Mouse (Mus musculus): ENCODE results near the gene Ube2r2.
A peak's percentile ranks its signal among the peaks of the same experiment; 100 is the strongest.

Ube2r2 gene

GRCm38 (mm10) chr4:41118706-41119292 is 16.7 kb upstream of the Ube2r2 start:
- DNase-seq: peak; percentile 64 to 72

- DNase-seq: peak; percentile 98 to 99
Observed at GRCm38 (mm10) chr4:41124180-41124951, 11.2 kb upstream of the Ube2r2 start, which contains the start of gene Nol6. TSS of gene Nol6 (minus strand) at chr4:41124455.

- peak in 1 of 2 experiments; percentile 75 for DNase-seq
Observed at GRCm38 (mm10) chr4:41129406-41129805, 6.1 kb upstream of the Ube2r2 start.

- no peak for DNase-seq
Observed at GRCm38 (mm10) chr4:41129836-41130235, 5.7 kb upstream of the Ube2r2 start.

- DNase-seq: no peak
Observed at GRCm38 (mm10) chr4:41132471-41132870, 3.1 kb upstream of the Ube2r2 start.

GRCm38 (mm10) chr4:41133529-41134291 is 1.8 kb upstream of the Ube2r2 start:
- DNase-seq: no peak

- peak; percentile 82 to 89 for DNase-seq
Observed at GRCm38 (mm10) chr4:41134935-41135710, 420 bp upstream of the Ube2r2 start.

- DNase-seq: peak in 1 of 2 experiments; percentile 53
Observed at GRCm38 (mm10) chr4:41136454-41136805, 887 bp downstream of the Ube2r2 start.

GRCm38 (mm10) chr4:41136811-41137210 is 1.3 kb downstream of the Ube2r2 start:
- no peak for DNase-seq

GRCm38 (mm10) chr4:41140174-41140875 is 4.8 kb downstream of the Ube2r2 start:
- no peak for DNase-seq

GRCm38 (mm10) chr4:41142601-41143000 is 7.1 kb downstream of the Ube2r2 start:
- DNase-seq: no peak

GRCm38 (mm10) chr4:41149891-41150290 is 14.3 kb downstream of the Ube2r2 start:
- no peak for DNase-seq

- DNase-seq: no peak
Observed at GRCm38 (mm10) chr4:41151186-41151585, 15.6 kb downstream of the Ube2r2 start.

GRCm38 (mm10) chr4:41153146-41153545 is 17.6 kb downstream of the Ube2r2 start:
- no peak for DNase-seq

GRCm38 (mm10) chr4:41156961-41157360 is 21.4 kb downstream of the Ube2r2 start:
- no peak for DNase-seq

- no peak for DNase-seq
Observed at GRCm38 (mm10) chr4:41158251-41158650, 22.7 kb downstream of the Ube2r2 start.

- no peak for DNase-seq
Observed at GRCm38 (mm10) chr4:41161232-41161631, 25.7 kb downstream of the Ube2r2 start.

GRCm38 (mm10) chr4:41164974-41165373 is 29.4 kb downstream of the Ube2r2 start:
- no peak for DNase-seq

- DNase-seq: peak; percentile 33 to 79
Observed at GRCm38 (mm10) chr4:41165693-41166475, 30.3 kb downstream of the Ube2r2 start.

GRCm38 (mm10) chr4:41170970-41171369 is 35.4 kb downstream of the Ube2r2 start:
- DNase-seq: no peak

- DNase-seq: no peak
Observed at GRCm38 (mm10) chr4:41174631-41175030, 39.1 kb downstream of the Ube2r2 start.

Measured in lung, postnatal 4 days (tissue).